ENCODE assay signal across 29 mouse cellular contexts in the genomic region with DNA sequence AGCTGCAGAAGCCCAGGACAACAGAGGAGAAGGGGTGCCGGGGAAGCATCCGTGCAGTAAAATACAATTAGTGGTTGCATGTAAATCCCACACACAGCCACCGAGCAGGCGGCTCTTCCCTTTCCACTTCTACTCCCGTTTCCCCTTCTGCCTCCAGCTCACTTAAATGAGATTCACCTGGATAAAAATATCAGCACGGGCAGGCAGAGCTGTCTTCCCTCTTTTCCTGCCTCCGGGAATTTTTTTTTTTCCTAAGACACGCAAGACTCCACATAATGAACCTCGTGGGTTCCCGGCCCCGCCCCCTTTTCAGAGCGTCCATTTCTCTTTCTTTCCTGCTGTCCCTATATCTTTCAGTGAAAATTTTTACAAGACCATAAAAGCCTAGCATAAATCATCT.
DNase-seq lines count a peak whose midpoint lies in the region; ATAC-seq and TF ChIP-seq lines count a peak whose summit lies in the region.
"Had no signal": no experiment of that assay in that cellular context is flagged by ENCODE, and none has a peak within 500 bp of the region (broad histone marks: within the 10 kb centered on the region; RNA-seq: fewer than 3 reads in every experiment).

No protein-coding gene starts in this region.

- peaks cover 10% of the 10 kb centered on the region; the same call in 1 of the 2 replicates for H3K27me3 ChIP-seq in heart, embryonic 10.5 days (ENCODE audit: insufficient read depth, poor library complexity, severe bottlenecking)
- H3K27me3 ChIP-seq: CH12.LX; embryonic facial prominence, embryonic 13.5 days; embryonic facial prominence, embryonic 15.5 days; forebrain, embryonic 12.5 days had no signal

- H3K4me1 ChIP-seq in heart, embryonic 10.5 days, result no peaks in the 10 kb centered on the region
- H3K4me1 ChIP-seq: embryonic facial prominence, embryonic 13.5 days; embryonic facial prominence, embryonic 15.5 days; forebrain, embryonic 10.5 days; forebrain, embryonic 12.5 days had no signal

- TF ChIP-seq CTCF in left cerebral cortex, adult 2 months (IDR thresholded peaks at IDR 0.05), result no peak

- intact Hi-C loops in heart, postnatal 36 days (cut with DNase I), result no loop called here
- intact Hi-C loops in left cerebral cortex, adult 2 months (cut with DNase I), result no loop called here

- H3K36me3 ChIP-seq in heart, embryonic 10.5 days, result no peaks in the 10 kb centered on the region
- H3K36me3 ChIP-seq: embryonic facial prominence, embryonic 13.5 days; embryonic facial prominence, embryonic 15.5 days; forebrain, embryonic 10.5 days; forebrain, embryonic 12.5 days; G1E had no signal

- H3K27ac ChIP-seq in heart, embryonic 10.5 days, result no peak overlapping the region
- peak overlapping the region; percentile 60; the same call in 1 of the 2 replicates for H3K27ac ChIP-seq in left cerebral cortex, adult 2 months
- H3K27ac ChIP-seq: embryonic facial prominence, embryonic 13.5 days; embryonic facial prominence, embryonic 15.5 days; forebrain, embryonic 10.5 days; forebrain, embryonic 12.5 days had no signal

- DNase-seq in frontal cortex, adult 2 months (ENCODE audit: extremely low spot score in 1 of 2, low spot score in 1 of 2), result no peak
- peak; percentile 61 for DNase-seq in heart, embryonic 10.5 days (ENCODE audit: low spot score)
- DNase-seq in heart, postnatal 36 days, result no peak
- no peak for DNase-seq in left cerebral cortex, adult 2 months (ENCODE audit: extremely low spot score in 1 of 2, low spot score in 2 of 2)
- no peak for DNase-seq in left cerebral cortex, adult 9 months (ENCODE audit: low spot score in 2 of 2)
- DNase-seq in testis, postnatal 10 days (ENCODE audit: low spot score), result no peak
- DNase-seq: adrenal gland, adult 8-10 months; adrenal gland, postnatal 14 days; adrenal gland, postnatal 36 days; B cell, adult 2 months; cerebellum, adult 11 months; cerebellum, adult 18-20 months; cerebellum, adult 8-10 months; cerebellum, adult 9-11 months; cerebellum, postnatal 14 days; cerebellum, postnatal 36 days; embryo, embryonic 11 days had no signal

- no peak overlapping the region for H3K4me3 ChIP-seq in heart, embryonic 10.5 days
- no peak overlapping the region for H3K4me3 ChIP-seq in left cerebral cortex, adult 2 months
- H3K4me3 ChIP-seq: embryonic facial prominence, embryonic 13.5 days; embryonic facial prominence, embryonic 15.5 days; erythroblast, embryonic 14.5 days; forebrain, embryonic 10.5 days; forebrain, embryonic 12.5 days had no signal

- WGBS in heart, embryonic 10.5 days, result 85% methylated on average over 12 of the region's 12 CpGs

- ATAC-seq in frontal cortex, adult (ENCODE audit: low TSS enrichment), result peak; percentile 42
- ATAC-seq: activated CD4-positive, CD25-positive, alpha-beta regulatory T cell, adult 4 months; CD4-positive, CD25-positive, alpha-beta regulatory T cell, adult 4 months; forebrain, embryonic 14.5 days; Patski had no signal

- H3K9me3 ChIP-seq in heart, embryonic 10.5 days, result no peaks in the 10 kb centered on the region
- H3K9me3 ChIP-seq: embryonic facial prominence, embryonic 13.5 days; embryonic facial prominence, embryonic 15.5 days; forebrain, embryonic 12.5 days had no signal
